Mouse (Mus musculus) v-Abl transformed pro-B cells (cell line): Measurements from ENCODE around the gene Cul5.

Experiments used
- in situ Hi-C, 2 experiments: fragments of 400-800 bp; cut with MboI; formaldehyde crosslinking; loops; one replicate each; pipeline ENCODE4 v1.15.1; 2025; ENCODE audit not compliant: unreplicated experiment in 2 of 2

Gene Cul5

DNA sequence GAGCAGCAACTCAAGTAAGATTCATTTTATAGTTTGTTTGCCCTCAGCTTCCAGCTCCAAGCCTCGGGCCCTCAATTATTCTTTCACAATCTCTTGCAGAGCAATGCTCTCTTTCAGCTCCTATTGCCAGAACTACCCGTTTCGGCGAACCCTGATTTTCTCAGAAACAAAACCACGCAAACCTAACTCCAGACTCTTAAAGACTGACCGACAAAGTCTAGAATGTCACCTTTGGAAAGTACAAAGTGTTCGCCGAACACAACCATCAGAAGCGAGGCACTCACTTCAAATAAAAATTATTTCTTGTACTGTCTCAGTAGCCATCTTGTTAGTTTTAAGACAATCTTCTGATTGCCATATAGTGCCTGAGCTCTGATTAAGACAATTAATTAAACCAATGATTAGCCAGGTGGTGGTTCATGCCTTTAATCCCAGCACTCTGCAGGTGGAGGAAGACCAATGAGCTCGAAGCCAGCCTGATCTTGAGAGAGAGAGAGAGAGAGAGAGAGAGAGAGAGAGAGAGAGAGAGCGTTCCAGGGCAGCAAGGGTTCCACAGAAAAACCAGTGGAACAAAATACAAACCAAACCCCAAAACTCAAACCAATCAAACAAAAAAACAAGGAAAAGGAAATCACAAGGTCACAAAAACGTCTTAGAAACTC lies 60.4 kb downstream of the Cul5 start:
- in situ Hi-C loops, result loop anchor here in 1 of 2 experiments (5.0 kb wide), 1 partner anchor 58 kb away; no protein-coding TSS in a partner anchor

DNA sequence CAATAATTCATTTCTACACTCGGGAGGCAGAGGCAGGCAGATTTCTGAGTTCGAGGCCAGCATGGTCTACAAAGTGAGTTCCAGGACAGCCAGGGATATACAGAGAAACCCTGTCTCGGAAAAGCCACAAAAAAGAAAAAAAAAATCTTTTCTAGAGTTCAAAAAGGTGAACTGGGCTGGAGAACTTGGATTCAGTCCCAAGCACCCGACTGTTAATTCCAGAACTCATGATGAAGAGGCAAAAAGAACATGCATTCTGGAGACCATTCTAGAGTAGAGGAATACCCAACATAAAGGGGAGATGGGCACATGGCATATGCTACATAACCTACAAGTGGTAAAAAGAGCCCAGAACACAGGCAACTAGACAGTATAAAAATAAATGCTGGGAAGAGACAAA lies 62.0 kb downstream of the Cul5 start:
- in situ Hi-C loops, result loop anchor here in 1 of 2 experiments (5.0 kb wide), 1 partner anchor 59 kb away; no protein-coding TSS in a partner anchor

DNA sequence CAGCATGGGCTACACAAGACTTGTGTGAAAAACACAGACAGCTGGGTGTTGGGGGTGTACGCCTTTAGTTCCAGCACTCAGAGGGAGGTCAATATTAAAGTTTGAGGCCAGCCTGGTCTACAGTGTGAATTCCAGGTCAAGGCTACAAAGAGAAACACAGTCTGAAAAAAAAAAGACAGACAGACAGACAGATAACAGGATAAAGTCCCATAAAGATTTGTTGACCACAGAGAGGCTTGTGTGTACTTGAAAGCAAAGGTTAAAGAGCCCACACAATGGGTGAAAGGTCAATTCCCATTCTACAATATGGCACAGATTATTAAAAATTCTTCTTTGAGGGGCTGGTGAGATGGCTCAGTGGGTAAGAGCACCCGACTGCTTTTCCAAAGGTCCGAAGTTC lies 62.6 kb downstream of the Cul5 start:
- in situ Hi-C loops, result loop anchor here in 1 of 2 experiments (5.0 kb wide), 1 partner anchor 60 kb away; no protein-coding TSS in a partner anchor

DNA sequence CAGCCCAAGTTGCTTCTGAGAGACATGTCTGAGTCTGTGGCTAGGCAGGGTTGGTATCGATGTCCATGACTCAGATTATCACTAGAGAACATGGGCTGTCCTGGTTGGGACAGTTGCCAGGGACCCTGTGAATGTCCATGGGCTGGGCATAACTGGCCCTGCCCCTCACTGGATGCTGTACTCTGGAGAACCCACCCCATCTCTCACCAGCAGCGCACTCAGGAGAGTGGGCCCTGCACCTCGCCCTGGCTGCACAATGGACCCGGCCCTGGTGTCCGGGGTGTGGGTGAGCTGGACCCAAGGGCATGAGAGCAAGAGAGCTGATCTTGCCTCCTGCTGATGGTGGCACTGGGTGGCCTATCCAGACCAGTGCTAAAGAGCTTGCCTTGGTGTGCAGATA lies 64.9 kb downstream of the Cul5 start:
- in situ Hi-C loops, result loop anchor here in 1 of 2 experiments (5.0 kb wide), 1 partner anchor 62 kb away; no protein-coding TSS in a partner anchor

DNA sequence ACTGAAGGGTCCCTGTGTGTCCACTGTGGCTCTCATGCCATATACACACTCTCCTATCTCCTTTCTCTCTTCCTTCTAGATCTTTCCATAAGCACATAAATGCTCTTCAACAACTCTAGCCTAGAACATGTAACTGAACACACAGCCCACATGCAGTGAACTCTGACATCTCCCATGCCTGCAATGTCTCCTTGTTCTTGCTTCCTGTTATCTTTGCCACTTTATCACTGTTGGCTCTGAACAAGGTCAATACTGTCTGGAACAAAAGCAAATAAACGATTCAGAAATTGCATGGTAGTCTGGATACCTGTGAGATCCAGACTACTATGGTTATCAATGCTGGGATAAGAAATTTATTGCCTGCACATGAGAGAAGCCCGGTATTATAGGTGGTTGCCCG lies 66.0 kb downstream of the Cul5 start:
- in situ Hi-C loops, result no loop called here

DNA sequence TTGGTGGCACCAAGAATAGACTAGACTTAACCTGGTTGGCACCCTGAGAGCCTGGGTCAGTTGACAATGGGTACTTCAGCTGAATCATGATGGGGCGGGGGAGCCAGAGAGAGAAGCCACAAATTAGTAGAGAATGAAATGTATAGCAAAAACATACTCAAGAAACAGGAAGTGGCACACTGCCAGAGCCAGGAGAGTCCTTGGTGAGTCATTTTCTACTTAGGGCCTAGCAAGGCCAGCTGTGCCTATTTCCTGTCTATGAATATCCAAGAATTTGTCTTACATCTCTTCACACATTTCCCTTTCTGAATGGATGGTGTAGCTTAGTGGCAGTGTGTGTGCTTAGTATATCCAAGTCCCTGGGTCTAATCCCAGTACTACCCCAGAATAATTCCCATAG lies 66.4 kb downstream of the Cul5 start:
- in situ Hi-C loops, result no loop called here

DNA sequence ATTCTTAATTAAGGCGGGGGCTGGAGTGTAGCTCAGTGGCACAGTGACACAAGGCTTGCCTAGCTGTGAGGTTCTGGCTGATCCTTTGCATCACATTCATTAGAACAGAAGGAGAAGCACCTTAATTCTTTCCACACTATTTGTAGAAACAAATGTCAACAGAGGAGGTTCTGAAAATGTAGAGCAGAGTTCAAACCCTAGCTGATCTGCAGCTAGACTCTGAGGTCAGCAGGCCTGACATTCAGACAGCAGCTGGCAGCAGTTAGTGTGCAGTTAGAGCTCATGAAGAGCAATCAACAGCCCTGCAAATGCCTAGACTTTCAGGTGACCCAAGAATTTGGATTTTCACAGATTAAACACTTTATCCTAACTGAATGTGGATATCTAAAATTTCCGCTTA lies 68.3 kb downstream of the Cul5 start:
- in situ Hi-C loops, result no loop called here

DNA sequence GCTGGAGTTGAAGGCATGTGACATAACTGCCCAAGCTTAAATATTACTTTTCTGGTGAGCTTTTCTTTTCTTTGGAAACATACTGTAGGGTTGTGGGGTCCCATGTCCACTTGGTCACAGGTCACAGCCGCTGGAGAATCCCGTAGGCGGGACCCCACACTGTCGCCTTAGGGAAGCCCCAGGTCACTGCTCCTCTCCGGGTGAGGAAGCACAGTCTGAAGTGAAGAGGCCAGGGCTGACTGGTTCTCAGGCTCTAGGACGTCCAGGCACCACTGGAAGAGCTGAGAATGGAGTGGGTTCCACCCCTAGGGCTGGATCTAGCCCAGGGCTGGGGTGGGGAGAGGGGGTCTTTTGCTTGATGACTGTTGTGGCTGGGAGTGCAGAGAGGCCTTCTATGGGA lies 71.2 kb downstream of the Cul5 start:
- in situ Hi-C loops, result loop anchor here (5.0 to 25.0 kb wide), 5 partner anchors 69 to 389 kb away; partner anchors contain the start of gene Elmod1 (in 1 of the 2)

DNA sequence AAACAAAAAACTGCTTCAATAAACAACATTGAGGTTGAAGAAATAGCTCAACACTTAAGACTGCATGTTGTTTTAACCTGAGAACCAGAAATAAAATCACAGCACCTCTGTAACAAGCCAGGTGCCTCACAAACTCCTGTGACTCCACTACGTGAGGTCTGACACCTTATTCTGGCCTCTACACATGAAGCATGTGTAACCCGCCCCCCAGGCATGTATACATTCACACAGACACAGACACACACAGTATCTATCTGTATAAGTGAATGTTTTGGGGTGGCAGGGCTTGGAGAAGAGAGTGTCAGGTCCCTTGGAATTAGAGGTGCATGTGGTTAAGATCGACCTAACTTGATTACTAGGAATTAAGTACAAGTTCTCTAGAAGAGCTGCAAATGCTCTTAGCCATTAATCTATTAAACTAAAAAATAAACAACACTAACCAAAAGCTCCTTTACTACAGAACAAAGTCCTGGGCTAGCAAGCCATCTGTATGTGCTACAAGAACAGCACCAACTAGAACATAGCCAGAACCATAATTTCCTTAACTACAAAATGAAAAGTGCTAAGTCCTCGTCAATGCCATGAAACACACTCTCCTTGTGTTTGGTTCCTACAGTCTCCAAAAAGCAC lies 72.7 kb downstream of the Cul5 start:
- in situ Hi-C loops, result loop anchor here (5.0 to 25.0 kb wide), 5 partner anchors 70 to 390 kb away; partner anchors contain the start of gene Elmod1 (in 1 of the 2)

DNA sequence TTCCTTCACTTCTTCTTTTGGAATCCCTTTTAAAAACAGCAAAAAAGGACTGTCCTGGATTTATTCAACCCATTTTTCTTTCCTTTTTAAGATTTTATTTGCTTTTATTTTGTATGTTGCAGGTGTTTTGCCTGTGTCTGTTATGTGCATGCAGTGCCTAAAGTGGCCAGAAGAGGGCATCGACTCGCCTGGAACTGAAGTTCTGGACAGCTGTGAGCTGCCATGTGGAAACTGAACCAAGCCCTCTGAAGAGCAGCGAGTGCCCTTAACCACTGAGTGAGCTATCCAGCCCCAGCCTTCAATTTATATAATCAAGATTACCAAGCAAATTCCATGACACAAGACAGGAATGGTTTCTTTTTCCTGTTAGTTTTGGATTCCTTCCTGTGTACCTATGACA lies 75.0 kb downstream of the Cul5 start:
- in situ Hi-C loops, result loop anchor here (5.0 to 25.0 kb wide), 5 partner anchors 73 to 393 kb away; partner anchors contain the start of gene Elmod1 (in 1 of the 2)

DNA sequence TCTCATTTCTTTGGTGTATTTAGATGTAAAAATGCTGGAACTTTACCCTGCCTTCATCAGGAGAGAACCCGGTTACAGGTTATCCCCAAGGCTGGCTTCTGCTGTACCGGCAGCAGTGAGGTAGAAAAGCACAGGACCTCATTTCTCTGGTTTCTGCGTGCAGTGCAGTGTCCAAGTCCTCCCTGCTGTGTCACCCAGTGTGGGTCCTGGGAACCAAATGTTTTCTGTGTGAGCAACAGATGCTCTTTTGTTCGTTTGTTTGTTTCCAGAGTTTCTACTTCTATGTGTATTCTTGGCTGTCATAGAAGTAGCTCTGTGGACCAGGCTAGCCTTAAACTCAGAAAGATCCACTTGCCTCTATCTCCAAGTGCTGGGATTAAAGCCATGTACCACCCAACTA lies 87.9 kb downstream of the Cul5 start:
- in situ Hi-C loops, result loop anchor here in 1 of 2 experiments (25.0 kb wide), 1 partner anchor 405 kb away; the partner anchor contains the start of gene Elmod1

DNA sequence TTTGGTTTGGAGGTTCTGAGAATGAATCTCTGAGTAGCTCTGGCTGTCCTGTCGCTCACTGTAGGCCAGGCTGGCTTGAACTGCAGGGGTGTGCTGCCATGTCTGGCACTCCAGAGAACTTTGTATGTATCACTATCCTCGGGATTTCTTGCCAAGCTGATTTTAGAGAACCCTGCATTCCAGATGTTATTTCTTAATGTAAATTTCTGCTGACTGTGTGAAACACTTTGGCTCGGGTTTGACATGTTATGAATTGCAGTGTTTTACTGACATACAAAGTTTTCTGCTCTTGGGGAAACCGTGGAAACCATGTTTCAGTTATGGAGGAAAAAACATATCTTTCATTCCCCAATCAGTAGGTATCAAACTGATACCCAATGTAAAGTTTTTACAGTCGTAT lies 94.1 kb downstream of the Cul5 start:
- in situ Hi-C loops, result loop anchor here in 1 of 2 experiments (25.0 kb wide), 1 partner anchor 412 kb away; the partner anchor contains the start of gene Elmod1

DNA sequence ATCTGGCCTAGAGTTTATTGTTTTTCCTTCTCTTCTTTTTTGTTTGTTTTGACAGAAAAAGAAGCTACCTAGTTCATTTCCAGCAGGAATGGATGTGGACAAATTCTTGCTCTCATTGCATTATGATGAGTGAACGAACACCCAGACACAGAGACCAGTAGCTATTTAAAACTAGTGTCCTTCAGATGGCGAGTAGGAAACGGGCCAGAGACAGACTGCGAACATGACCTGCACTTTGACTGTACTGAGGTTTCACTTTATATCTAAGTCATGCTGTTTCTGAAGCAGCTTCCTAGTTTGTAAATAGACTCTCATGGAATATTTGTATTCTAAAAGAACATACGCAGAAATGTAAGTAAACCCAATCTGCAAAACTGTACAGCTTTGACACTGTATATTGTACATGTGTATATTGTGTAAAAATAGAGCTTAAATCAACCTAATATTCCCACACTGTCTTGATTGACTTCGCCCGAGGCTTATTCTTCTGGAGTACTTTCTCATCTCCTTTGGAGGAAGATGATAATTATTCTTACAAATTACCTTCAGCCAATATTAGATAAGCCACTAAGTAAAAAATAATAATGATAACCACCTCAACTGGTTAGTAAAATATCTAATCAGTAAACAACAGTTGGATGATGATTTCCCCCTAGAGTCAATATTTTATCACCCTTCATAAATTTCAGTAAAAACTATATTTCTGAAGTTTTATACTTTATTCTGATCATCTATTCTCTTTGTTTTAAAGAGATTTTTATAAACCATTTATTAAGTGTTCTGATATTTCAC lies 97.1 kb downstream of the Cul5 start:
- in situ Hi-C loops, result no loop called here

DNA sequence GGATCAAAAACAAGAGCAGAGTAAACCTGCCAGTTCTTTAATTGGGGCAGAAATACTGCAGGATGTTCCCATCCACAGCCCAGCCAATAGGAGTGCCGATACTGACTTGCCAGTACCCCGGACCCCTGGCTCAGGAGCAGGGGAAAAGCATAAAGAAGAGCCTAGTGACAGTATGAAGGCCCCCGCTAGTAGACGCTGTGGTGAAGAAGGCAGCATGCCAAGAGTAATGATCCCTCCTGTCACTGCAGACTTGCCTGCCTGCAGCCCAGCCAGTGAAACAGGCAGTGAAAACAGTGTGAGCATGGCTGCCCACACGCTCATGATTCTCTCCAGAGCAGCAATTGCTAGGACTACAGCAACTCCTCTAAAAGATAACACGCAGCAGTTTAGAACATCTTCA lies 99.2 kb downstream of the Cul5 start:
- in situ Hi-C loops, result no loop called here
